Mouse (Mus musculus): ENCODE results near the gene Msx1. TPM values are rescaled to one million over a fixed set of nuclear protein-coding genes. Genes with fewer than 3 reads are reported as not detected.
"Not testable (repeated sequence)": the region's sequence is repeated elsewhere in the genome, so short reads cannot be mapped to it uniquely, and the experiment has no call there.

Gene Msx1
- total RNA-seq (2017): not detected in 2 replicates

GRCm38 (mm10) chr5:37824461-37824795 lies at the start of gene Msx1:
Msx1 (minus strand) TSS chr5:37824583.
- no peak for ATAC-seq (ENCODE audit: extremely low read depth, insufficient number of reproducible peaks, low FRiP score, poor library complexity, severe bottlenecking)

DNA sequence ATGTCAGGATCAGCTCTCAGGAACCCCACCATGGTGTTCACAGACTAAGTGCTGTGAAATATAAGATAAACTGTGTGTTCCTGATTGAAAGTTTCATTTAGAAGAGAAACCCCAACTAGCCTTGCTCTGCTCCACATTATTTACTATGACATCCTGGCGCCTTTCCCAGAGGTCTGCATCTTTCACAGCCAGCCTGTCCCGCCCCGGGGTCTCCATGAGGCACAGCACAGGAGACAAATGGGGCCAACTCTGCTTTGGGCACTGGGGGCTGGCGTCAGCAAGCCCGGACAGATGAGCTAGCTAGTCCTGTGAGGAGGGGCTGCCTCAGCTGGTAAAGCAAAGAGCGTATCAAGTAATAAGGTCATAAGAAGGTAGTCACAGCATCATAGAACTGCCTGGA lies 41.1 kb upstream of the Msx1 start:
- ATAC-seq (ENCODE audit: extremely low read depth, insufficient number of reproducible peaks, low FRiP score, poor library complexity, severe bottlenecking): no peak

GRCm38 (mm10) chr5:37864309-37864708 lies 39.9 kb upstream of the Msx1 start:
- no peak for ATAC-seq (ENCODE audit: extremely low read depth, insufficient number of reproducible peaks, low FRiP score, poor library complexity, severe bottlenecking)

DNA sequence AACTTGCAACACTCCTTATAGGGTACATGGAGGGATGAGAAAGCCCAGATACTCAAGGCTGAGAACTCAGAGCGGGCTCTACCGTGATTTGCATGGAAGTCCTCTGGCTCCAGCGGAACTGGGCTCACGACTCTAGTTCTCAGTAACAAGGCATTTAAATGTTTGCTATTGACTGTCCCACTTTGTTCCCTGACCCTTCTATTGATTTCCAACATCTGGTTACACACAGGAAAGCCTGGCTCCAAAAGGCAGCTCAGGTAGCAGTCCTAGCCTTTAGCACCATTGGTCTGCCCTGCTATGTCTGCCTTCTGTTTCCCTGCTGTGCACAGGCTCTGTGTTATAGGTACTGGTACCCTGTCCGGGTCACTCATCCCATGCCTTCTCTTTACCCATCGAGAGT lies 36.5 kb upstream of the Msx1 start:
- ATAC-seq (ENCODE audit: extremely low read depth, insufficient number of reproducible peaks, low FRiP score, poor library complexity, severe bottlenecking): no peak

DNA sequence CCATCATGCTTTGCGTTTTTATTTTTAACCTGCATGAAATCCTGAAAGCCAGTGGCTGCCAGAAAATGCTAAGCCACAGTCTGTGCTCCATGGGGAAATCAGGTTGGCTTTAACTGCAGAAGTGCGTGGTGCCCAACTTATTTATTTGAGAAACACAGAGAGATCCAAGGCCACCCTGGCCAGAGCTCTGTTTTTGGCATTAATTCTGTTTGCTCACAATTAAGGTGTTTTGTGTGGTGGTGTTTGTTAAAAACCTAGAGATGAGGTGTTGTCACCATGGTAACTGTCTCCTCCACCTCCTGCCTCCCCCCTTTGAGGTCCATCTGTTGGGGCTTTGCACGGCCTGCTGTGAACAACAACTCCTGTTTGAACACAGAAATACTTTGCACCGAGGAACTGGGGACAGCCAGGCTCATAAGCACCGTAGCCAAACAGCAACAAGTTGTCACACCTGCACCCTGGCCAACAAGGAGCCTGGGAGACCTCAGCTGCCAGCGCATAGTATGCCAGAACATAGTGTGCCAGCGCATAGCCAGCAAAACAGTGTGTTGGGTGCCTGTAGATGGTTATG lies 35.9 kb upstream of the Msx1 start:
- ATAC-seq (ENCODE audit: extremely low read depth, insufficient number of reproducible peaks, low FRiP score, poor library complexity, severe bottlenecking): no peak

DNA sequence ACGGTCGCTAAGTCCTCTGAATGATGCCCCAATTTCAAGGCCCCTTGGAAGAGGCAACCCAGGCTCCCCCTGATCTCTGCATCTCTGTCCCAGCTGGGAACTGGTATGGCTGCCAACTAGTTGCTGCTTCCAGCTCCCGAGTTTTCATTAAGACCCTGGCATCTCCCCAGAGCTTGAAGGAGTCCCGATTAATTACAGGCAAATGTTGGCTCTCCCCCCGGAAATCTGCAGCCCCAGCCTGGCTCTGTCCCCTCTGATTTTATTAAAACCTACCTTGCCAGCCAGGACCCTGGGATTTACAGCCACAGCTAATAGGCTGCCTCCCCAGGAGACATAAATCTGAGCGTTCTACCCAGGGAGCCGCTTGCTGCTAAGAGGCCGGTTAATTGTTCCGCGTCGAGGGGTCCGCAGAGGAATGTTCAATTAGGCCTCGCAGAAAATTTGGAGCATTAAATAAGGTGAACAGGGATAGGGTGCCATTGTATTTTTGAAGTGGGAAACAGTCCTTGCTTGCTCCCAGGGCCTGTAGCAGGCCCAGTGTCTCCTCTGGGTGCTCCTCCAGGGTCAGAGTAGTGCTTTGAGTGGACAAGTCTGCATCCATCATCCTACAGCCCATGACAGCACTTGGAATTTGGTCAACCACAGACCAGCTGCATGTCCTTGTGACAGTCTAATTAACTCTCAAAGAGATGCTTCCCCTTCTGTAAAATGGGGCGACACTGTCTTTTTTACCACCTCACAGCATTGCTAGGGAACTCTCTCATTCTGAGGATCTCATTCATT lies 33.6 kb upstream of the Msx1 start:
- no peak for ATAC-seq (ENCODE audit: extremely low read depth, insufficient number of reproducible peaks, low FRiP score, poor library complexity, severe bottlenecking)

DNA sequence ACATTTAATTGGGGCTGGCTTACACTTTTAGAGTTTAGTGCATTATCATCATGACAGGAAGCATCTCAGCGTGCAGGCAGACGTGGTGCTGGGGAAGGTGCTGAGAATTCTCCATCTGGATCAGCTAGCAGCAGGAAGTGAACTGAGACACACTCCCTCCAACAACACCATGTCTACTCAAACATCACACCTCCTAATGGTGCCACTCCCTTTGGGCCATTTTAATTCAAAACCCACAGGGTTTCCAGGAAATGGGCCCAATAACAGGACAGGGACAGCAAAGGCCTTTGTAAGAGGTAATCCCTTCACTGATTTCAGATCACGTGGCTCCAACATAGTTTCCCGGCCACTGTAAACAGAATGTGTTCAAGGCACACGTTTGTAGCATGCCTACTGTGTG lies 31.7 kb upstream of the Msx1 start:
- no peak for ATAC-seq (ENCODE audit: extremely low read depth, insufficient number of reproducible peaks, low FRiP score, poor library complexity, severe bottlenecking)

GRCm38 (mm10) chr5:37854233-37854632 lies 29.9 kb upstream of the Msx1 start:
- no peak for ATAC-seq (ENCODE audit: extremely low read depth, insufficient number of reproducible peaks, low FRiP score, poor library complexity, severe bottlenecking)

- ATAC-seq (ENCODE audit: extremely low read depth, insufficient number of reproducible peaks, low FRiP score, poor library complexity, severe bottlenecking): no peak
Measured at GRCm38 (mm10) chr5:37851305-37851982, 27.1 kb upstream of the Msx1 start.

DNA sequence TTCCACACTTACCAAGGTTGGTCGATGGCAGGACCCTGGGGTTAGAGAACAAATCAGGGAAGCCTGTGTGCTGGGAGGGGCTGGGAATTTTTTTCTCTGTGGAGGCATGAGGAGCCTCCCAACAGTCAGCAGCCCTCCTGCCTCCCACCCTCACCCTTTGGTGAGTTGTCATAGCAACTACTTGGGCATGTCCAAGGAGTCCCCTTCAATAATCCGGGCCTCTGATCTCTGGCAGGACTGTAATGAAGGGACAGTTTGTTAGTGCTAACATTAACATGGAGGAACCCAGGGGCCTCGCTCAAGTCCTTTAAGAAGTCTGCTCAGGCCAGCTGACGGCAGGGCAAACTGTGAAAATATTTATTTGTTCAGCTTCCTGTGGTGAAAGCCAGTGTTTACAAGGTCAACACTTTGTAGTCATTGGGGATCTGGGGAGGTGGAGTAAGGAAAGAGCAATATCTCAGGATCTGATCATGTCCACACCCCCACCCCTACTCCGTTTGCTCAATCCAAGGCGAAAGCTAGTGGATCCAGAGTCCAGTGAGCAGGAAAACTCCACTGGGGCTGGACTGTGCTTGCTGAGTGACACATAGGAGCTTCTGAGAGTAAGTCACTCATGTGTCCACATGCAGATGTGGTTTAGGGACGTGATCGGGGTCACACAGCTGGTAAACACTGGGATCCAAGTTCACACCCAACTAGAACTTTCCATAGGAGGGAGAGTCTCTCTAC lies 24.8 kb upstream of the Msx1 start:
- ATAC-seq (ENCODE audit: extremely low read depth, insufficient number of reproducible peaks, low FRiP score, poor library complexity, severe bottlenecking): no peak

DNA sequence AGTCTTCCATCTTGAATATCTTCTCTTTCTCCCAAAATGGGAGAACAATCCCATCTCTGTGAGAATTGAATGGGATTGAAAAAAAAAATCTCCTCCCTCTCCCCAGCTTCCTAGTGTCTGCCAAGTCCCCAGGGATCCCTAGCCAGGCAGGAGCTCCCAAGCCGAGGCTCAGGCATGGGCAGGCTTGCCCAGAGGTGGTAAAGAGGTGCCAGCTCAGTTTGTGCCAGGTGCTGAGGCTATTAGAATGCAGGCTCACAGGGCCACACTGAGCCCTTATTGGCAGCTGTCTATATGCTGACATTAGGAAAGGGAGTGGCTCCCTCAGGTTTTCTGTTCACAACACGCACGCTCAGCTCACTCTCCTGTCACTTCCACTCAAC lies 11.9 kb upstream of the Msx1 start:
- ATAC-seq (ENCODE audit: extremely low read depth, insufficient number of reproducible peaks, low FRiP score, poor library complexity, severe bottlenecking): no peak

DNA sequence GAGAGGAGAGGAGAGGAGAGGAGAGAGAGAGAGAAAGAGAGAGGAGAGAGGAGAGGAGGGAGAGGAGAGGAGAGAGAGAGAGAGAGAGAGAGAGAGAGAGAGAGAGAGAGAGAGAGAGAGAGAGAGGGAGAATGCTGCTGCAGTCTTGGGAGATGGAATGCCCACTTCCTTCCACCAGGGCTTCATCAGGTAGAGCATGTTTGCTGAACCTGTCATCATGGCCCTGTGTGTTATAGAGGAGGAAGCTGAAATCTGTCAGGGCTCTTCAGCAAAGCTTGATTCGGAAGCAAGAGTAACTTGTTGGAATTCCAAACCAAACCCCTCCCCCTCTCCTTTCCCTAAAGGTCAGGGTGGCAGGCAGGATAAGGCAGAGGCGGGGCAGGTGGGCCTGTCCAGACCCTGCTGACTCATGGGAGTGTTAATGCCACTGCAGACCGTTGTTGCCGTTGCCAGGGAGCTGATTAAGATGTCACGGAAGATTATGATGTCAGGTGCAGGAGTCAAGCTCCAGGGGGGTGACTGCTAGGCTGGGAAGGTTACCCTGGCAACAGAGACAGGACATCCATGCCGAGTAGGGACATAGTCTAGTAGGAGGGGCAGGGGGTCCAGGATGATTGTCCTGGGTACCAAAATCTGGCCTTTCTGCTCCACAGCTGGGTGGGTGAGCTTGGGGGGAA lies 11.3 kb upstream of the Msx1 start:
- no peak for ATAC-seq (ENCODE audit: extremely low read depth, insufficient number of reproducible peaks, low FRiP score, poor library complexity, severe bottlenecking)

DNA sequence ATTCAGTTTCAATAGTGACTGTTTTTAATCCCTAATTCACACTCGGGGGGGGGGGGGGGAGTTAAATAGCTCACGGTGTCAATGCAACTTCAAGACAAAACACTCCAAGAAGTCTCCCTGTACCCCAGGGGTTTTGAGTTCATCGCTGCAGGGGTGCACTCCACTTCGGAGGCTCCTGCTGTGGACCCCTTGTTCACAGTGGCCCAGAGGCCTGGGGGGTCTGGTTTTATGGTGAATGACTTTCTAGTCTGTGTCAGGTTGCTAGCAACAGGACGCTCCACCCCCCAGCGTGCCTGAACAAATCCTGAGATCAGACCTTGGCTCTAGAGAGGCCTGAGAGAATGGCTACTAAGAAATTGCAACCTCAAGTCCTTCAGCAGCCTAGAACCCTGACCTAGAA lies 8.4 kb upstream of the Msx1 start:
- ATAC-seq (ENCODE audit: extremely low read depth, insufficient number of reproducible peaks, low FRiP score, poor library complexity, severe bottlenecking): no peak

- ATAC-seq (ENCODE audit: extremely low read depth, insufficient number of reproducible peaks, low FRiP score, poor library complexity, severe bottlenecking): no peak
Measured at GRCm38 (mm10) chr5:37832031-37832430, 7.6 kb upstream of the Msx1 start.

DNA sequence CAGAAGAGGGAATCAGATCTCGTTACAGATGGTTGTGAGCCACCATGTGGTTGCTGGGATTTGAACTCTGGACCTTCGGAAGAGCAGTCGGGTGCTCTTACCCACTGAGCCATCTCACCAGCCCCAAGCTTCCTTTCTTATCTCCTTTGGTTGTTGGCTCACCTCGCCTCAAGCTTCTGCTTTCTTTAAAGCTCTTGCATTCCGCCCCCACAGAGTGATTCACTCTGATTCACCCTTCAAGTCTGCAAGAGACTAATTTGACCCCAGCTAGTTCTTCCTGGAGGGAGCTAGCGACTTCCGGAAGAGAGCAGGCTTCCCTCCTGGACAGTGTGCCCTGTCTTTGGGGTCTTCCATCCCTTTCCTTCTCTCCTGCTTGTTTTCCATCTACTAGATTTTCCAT lies 6.1 kb upstream of the Msx1 start:
- ATAC-seq (ENCODE audit: extremely low read depth, insufficient number of reproducible peaks, low FRiP score, poor library complexity, severe bottlenecking): not testable (repeated sequence)

DNA sequence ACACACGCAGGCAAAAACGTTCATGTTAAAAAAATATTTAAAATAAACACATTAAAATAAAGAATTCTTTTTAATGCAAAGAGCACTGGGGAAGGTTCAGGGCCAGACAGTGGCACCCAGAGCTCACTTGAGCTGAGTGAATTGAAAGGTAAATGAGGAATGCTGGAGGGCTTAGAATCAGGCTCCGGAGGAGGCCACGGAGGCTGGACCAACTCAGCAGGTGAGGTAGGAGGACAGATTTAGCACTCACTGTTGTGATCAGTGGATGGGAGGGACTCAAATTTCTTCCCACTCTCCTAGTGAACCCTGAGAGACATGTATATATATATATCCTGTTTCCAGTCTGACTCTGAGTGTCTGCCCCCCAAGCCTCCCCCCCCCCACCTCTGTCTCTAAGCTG lies 5.5 kb upstream of the Msx1 start:
- ATAC-seq (ENCODE audit: extremely low read depth, insufficient number of reproducible peaks, low FRiP score, poor library complexity, severe bottlenecking): no peak

DNA sequence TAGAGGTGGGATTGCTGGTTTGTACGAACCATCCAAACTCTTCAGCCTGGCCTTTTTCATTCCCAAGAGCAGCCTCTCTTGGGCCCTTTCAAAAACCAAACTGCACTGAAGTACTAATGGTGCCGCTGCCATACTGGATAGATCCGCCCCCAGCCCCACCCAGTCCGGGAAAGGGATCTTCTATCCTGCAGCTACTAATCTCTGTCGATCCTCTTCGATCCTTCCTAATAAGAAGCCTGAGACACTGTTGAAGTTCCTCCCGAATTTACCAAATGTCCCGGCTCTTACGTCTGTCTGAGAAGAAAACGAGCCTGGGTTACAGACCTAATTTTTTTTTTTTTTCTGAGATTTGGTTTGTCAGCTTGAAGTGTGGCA lies 4.9 kb upstream of the Msx1 start:
- no peak for ATAC-seq (ENCODE audit: extremely low read depth, insufficient number of reproducible peaks, low FRiP score, poor library complexity, severe bottlenecking)

- ATAC-seq (ENCODE audit: extremely low read depth, insufficient number of reproducible peaks, low FRiP score, poor library complexity, severe bottlenecking): no peak
Measured at GRCm38 (mm10) chr5:37828591-37829295, 4.4 kb upstream of the Msx1 start.

DNA sequence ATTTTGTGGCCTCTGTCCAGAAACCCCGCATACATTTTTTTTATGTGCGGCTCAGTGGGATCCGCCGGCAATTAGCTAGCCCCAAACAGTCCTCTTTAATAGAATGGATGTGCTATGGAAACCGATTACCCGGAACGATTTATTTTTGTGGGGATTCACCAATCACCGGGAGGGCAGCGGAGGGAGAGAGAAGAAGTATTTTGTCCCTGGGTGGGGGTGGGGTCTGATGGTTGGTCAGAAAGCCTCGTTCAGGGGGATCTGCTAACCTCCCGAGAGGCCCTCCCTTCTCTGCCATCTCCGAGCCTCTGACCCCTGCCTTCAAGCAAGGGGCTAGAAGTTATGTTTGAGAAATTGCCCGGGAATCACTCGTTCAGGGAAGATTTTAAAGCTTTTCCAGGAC lies 3.6 kb upstream of the Msx1 start:
- ATAC-seq (ENCODE audit: extremely low read depth, insufficient number of reproducible peaks, low FRiP score, poor library complexity, severe bottlenecking): no peak

All from neutrophil, adult 5-6 weeks (primary cell).